Mouse (Mus musculus) right cerebral cortex, adult 18-20 months (tissue): ENCODE results near the gene Cir1.

Experiments
- DNase-seq: peaks from one replicate; pipeline ENCODE4 v3.0.0; 2022; ENCODE audit warnings: mixed read lengths

The Cir1 gene

DNA sequence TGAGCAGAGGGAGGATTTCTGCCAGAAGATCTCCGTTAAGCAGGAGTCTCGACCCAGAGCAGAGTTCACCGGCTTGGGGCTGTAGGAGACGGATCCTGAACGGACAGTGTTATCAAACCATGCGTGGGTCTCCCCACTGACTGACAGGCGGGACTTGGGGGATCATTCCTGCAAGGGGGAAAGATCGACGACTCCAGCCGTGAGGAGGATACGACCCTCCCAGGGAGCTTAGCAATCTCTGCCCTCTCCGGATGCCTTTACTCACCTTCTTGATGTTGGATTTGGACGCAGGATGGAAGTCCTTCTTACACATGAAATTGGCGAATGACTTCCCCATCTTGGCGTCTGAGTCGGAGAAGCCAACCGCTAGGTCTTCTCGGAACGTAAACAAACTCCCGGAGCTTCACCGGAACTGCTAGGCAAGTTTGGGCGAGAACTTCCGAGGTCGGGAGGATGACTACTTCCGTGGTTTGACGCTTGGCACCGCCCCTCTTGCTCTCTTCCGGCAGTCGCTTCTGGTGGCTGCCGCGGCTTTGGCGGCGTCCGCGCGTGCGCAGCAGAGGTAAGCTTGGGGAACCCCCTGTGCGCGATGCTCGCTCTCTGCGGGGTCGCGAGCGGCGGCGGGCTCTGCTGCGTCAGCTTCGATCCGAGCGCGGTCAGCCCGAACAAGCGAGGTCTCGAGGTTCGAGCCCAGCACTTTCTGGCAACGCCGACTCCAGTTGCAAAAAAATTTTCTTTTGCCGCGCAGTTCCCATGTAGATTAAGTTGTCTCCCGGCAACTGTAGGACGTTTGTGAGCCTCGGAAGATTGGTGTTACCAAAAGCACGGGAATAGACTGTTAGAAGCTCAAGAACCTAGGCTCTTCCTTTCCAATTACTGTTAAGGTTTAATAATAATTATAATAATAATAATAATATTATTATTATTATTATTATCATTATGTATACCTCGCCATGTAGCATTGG, at the start of gene Cir1, which contains the start of gene Scrn3:
Gene Cir1, minus strand, starts transcription at position 550 of the 965 bp plus-strand sequence.
Gene Scrn3, plus strand, starts transcription at position 450 of the 965 bp plus-strand sequence.
- DNase-seq: peak; percentile 97

DNA sequence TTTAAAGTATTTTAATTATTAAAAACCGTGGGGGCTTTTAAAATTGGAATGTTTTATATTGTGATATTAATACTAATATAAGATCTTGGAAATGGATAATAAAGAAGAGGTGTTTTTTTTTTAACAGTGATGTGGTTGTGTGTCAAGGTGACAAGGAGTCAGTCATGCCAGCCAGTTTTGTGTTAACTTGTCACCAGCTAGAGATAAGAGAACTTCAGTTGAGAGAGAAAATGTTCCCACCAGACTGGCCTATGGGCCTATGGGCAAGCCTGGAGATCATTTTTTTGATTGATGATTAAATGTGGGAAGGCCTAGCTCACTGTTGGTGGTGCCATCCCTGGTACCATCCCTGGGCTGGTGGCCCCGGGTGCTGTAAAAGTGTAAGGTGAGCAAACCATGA, 48.0 kb upstream of the Cir1 start:
- no peak for DNase-seq

DNA sequence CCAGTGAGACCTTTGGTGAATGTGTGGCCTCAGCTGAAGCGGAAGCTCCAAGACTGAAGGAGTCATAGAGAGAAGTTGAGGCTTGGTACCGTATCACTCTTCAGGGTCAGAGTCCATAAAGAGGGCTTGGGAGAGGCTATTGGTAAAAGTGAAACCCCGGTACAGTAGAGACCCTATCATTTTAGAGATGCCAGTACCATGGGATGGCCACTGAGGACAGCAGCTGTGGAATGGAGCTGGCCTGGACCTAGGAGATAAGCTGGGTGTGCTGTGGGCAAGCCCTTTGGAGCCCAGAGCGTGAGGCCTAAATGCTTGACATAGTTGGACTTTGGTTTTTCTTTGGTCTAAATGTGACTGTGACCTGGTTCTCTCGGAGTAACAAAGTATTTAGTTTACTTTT, 47.4 kb upstream of the Cir1 start:
- no peak for DNase-seq

DNA sequence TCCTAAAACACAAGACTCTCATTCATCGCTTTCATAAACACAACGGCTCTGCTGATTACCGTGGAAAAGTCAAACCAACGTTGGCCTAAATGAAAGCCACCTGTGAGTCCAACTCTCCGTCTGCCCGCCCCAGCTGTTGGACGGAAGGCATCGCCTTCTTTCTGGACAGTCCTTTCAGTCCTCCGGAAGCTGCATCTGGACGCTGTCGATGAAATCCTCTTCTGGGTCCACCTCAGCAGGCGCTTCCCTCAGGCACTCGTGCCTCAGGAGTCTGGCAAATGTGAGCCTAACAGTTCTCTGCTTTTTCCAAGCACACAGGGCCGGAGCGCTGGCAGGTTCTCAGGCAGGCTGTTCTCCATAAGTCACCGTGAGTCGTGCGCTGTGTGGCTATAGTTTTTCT, 44.5 kb upstream of the Cir1 start:
- no peak for DNase-seq

DNA sequence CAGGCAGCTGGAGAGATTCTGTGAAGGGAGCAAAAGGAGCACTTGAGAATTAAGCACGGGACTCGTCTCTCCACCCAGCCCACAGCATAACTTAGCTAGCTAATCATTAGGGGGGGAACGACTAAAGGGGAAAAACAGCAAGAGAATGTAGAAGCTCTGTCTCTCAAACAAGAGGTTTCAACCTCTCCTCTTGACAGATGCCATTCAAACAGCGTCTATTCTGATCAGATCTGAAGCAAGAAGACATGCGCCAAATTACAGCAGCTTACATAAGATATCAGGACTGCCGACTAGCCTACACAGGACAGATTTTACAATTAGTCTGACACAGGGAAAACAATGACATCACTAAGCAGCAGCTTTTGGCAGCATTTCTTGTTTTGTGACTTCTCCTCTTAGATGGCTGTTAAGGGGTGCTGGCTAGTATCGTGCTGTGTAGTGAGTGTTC, 39.5 kb upstream of the Cir1 start:
- DNase-seq: peak; percentile 16

DNA sequence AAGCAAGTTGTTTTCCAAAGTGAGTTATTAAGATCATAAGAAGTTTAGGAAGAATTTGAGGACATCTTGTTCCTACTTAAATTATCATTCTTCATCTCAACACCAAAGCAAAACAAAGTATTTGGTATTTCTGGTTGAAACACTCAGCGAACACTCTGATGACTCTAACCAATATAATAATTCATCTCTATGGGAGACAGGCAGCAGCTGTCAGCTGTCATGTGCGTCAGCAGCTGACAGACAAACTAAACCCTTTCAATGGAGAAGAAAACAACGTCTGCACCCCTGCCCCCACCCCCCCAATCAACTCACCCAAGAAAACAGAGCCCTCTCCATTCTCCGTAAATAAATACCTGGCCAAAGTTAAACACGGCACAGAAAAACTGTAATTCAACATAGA, 39.0 kb upstream of the Cir1 start:
- no peak for DNase-seq

DNA sequence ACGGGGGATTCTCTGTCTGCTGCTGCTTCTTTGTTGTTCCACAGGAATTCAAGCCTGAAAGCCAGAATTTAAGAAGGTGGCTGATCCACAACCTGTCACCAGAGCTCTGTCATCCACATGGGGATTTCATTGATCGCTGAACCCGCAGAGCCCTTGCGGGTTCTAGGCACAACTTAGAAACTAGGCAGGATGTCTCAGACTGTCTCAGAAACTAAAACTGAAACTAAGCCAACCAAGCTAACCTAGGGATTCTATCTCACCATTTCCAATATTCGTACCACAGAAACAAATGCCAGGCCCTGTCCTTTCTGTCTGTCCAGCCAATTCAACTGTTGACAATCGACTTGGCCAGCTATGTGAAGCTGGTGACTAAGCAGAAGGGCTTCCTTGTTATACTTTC, 35.7 kb upstream of the Cir1 start:
- no peak for DNase-seq

DNA sequence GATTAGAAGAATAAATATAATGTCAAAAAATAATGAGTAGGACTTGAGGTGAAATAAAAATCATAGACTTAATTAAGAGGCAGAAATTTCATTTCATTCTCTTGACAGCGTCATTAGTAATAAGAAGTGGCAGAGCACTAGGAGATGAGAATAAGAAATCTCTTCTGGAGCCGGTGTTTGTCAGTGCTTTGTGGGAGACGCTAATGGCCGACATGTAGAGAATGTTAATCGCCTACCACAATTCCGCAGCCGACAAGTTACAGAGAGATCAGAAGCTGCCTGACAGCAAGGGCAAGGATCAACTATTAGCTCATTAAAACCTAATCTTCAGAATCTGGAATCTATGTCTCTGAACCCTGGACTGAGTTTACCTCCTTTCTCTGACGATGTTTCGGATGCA, 35.3 kb upstream of the Cir1 start:
- DNase-seq: no peak

DNA sequence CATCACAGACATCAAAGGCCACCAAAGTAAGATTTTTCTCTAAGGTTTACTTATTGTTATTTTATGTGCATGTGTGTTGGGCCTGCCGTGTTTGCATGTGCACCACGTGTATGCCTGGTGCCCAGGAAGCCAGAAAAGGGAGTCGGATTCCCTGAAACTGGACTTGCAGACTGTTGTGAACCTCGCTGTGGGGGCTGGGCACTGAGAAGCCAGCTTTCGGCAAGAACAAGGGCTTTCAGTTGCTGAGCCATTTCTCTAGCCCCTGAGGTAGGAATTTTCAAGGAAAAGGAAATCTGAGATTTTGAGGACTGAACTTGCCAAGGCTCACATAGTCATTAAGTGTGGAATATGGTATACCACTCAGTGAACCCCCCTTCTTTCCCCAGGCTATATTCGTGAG, 34.6 kb upstream of the Cir1 start:
- DNase-seq: no peak

DNA sequence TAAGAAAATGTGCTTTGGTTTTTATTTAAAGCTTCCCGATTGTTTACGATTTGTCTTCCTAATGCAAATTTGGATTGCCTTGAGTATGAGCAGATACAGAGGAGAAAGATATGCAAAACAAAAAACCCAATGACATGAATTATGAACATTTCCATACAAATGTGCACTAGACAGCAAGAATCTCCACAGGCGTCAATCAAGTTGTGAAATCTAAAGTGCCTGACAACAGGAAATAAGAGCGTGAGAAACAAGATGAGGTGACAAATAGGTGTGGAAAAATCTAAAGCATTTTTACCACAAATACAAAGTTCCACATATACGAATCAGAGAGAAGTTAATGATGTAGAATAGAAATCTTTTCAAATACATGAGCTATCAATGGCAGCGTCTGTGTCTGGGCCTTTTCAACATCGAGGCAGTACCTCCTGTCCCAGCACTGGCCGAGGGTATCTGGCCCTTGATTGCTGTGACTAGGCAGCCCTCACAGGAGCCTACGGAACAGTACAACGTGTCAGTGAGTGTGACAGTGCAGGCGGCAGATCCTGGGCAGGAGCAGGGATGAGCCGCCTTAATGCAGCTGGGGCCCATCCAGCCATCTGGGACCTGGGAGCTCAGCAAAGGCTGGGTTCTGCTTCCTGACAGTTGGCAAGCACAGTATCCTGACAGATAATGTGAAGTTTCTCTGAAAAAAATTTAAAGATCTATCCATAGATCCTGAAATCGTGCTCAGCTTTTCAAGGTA, 34.0 kb upstream of the Cir1 start:
- peak; percentile 69 for DNase-seq

DNA sequence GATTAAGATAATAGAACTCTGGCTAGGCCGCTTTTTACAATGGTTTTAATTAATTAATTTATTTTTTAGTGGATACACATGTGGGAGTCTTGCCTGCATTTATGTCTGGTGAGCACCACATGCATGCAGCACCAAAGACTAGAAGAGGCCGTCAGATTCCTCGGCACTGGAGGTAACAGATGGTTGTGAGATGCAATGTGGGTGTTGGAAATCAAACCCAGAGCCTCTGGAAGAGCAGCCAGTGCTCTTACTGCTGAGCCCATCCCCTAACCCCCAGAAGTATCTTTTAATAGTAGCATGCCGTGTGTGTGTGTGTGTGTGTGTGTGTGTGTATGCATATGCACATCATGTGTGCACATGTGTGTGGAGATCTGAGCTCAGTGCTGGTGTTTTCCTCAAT, 32.7 kb upstream of the Cir1 start:
- peak; percentile 41 for DNase-seq

DNA sequence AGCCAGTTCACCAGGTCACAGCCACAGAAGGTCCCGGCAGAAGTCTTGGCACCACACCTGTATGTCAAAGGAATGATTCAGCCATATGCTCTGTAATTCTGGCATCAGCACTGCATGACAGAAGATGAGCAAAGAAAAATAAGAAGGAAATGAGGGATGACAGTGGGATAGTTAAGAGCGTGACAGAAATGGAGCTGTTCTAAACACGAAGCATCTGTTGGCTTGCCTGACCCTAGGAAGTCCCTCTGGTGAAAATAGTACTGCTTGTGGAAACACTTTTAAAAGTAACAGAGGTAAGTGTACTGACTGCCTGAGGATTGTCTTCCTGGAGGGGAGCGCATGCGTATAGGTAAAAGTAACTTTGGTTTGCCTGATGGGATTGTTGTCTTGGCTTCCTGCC, 31.2 kb upstream of the Cir1 start:
- DNase-seq: no peak

DNA sequence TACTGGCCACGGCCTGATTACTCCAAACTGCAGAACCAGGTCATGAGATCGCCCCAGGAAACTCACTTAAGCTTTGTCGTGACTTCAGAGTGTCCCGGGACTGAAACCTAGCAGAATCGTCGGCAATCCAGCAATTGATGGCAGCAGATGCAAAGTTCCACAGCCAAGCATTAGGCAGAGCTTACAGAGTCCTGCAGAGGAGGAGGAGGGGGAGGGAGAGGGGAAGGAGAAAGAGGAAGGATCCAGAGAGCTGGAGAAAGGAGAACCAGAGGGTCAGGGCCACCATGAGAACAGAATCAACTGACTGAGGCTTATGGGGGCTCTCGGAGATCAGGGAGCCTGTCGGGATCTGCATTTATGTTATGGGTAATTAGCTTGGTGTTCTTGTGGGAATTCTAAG, 25.9 kb upstream of the Cir1 start:
- DNase-seq: no peak

DNA sequence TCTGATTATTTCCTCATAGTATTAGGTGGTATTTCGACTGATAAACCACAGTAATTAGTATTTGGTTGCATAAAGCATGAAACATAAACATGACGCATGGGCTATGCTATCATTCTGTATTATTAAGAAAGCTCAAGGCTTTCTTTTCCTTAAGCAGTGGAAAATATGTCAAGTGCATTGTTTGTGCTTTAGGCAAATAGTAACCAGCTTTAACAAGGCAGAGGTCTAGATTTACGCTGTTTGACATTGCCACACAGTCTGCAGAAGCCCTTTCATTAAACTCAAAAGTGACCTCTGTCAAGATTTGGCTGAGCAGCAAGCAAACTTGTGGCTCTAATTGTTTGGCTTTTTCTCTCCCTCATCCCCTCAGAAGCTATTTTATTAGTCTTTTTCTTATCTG, 23.4 kb upstream of the Cir1 start:
- DNase-seq: no peak

DNA sequence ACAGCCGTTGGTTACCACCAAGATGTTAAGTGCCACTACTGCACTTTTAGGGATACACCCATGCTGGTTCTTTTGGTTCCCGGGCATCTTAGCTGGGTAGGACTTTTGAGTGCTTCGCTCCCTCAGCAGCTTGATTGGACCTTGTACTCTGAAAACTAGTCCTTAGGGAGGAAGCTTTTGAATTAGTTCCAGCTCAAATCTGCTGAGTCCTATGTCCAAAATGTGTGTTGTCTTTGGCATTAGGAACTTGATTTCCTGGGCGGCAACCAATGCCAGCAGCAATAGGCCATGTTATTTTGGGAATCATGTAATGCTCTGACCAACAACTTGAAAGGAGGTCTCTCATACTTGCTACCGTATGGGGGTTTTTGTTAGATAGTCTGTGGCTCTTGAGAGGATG, 13.4 kb upstream of the Cir1 start:
- no peak for DNase-seq

DNA sequence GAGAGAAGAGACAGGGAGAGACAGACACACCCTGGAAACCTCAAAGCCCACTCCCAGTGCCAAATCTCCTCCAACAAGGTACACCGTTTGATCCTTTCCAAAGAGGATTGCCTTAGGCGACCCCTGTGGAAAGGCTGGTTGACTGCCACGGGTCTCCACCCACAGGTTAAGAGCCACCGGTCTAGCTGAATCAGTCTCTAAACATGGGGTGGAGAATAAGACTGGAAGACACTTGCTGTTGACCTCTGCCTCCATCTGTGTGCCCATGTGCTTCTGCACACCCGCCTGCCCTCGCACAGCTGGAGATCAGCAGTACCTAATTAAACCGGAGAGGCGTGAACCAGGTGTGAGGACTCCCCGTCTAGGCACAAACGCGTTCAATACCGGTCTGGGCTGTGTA, 10.5 kb upstream of the Cir1 start:
- no peak for DNase-seq

DNA sequence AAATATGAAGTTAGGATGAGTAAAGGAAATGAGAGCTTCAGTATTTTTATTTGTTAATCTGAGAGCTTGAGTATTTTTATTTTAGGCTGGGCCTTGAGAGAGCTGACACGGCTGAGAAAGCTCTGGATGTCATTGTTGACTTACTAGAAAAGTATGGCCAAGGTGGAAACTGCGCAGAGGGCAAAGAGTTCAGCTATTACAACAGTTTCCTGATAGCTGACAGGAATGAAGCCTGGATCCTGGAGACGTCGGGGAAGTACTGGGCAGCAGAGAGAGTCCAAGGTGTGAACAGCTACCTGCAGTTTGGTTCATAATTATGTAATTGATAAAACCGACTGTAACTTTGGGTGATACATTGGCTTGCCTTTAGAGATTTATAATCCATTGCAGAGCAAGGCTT, 6.7 kb upstream of the Cir1 start:
- no peak for DNase-seq

DNA sequence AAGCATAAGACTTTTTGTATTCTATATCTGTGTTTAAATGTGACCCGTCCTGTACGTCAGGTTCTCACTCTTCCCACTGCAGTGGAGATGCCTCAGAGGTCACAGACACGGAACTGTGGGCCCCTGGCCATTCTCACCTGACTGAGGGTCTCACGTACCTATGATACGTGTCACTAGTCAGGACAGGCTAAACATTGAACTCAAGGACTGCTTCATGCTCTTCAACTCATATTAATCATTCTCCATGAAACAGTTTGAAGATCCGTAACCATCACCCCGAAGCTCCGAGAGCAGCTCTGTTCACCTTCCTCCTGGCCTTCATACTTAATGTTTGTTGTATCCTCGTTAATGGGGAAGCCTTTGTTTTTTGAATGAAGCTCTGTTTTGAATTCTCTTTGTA, 4.9 kb upstream of the Cir1 start:
- DNase-seq: no peak

DNA sequence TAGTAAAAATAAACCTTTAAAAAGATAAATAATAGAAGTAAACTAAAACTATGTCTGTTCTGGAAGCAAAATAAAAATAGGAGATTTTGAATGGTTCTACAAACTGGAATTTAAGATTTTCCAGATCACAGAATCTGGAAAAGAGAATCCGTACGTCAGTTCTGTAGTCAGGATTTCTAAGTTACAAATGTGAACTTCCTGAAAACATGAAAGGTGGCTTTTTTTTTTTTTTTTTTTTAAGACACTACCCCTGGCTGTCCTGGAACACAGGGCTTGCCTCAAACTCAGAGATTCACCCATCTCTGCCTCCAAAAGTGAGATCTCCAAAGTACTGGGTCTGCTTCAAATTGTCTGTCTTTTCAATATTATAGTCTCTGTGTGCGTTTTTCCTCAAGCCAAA, 1.8 kb upstream of the Cir1 start:
- DNase-seq: no peak

DNA sequence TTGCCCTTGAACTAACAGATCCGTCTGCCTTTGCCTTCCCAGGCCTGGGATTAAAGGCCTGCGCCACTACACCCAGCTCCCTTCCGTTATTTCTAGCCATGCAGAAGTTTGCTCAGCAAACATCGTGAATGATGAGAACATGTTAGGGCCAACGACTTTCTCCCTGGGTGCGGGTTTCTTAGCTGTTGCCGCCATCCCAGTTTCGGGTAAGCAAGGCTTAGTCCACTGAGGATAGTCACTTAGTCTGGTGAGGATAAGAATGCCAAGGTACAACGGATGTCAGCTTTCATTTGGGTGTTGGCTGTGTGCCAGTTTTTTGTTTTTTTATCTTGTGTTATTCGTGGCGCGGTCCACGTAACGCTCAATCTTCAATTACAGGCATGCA, 608 bp upstream of the Cir1 start:
- peak; percentile 12 for DNase-seq

DNA sequence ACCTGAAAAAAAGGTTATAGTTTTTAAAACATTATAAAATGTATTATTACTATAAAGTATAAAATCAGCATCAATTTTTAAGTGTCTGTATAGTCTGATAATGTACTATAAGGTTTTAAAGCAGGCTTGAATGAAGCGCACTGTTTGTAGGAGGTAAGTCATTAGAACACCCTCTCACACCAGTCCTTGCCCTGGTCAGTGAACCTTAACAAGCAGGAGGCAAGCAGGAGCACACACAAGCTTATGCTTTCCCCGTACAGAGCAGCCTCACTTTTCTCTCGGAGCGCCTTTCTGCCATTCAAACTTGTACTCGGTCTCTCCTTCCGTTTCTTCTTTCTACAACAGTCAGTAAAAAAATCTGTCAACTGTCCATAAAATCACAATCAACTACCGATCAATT, 6.5 kb downstream of the Cir1 start:
- no peak for DNase-seq

DNA sequence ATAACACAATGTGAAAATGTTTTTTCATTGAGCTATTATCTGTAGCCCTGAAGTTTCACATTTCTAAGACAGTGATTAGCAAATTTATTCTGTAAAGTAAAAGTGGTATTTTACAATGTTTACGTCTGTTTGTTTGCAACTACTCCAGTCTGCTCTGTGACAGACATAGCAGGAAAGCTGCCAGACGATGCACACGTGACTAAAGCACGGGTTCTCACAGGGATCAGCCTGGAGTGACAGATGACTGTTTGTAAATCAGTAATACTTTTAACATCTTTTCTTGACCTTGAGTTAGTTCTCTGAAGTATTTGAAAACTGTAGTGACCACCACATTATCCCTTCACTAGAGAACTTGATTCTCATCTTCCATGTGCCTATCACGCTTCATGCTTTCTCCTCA, 8.0 kb downstream of the Cir1 start:
- no peak for DNase-seq

DNA sequence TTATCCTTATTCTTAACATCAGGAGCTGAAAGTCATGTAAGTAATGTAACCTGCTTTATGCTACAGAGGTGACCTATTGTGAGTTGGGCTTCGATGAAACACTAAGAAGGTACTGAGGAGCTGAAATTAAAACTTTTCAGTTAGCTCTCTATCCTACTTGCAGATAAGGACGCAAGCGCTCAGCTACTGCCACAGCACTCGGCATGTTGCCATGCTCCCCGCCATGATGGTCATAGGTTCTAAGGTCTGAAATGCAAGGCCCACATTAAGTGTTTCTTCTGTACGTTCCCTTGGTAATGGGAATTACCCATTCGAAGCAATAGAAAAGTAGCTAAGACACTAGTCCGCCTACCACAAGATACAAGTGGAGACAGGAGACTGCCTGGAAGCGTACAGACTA, 9.8 kb downstream of the Cir1 start:
- DNase-seq: no peak

DNA sequence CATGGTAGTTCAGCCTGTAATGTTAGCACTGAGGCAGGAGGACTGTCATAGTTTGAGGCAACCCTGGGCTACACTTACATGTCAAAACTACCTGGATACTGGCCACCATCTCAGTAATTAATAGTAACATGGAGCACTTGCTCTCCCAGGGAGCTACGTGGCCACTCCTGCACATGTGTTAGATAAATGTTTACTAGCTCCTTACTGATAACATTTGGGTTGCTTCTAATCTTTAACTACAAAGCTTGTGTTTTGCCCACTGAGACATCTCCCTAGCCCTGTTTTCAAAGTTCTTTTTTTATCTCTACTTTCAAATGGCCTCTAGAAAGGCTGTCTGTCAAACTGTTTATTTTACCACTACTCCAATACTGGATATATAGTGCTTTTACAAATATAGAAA, 10.5 kb downstream of the Cir1 start:
- no peak for DNase-seq
